In the genomic region with DNA sequence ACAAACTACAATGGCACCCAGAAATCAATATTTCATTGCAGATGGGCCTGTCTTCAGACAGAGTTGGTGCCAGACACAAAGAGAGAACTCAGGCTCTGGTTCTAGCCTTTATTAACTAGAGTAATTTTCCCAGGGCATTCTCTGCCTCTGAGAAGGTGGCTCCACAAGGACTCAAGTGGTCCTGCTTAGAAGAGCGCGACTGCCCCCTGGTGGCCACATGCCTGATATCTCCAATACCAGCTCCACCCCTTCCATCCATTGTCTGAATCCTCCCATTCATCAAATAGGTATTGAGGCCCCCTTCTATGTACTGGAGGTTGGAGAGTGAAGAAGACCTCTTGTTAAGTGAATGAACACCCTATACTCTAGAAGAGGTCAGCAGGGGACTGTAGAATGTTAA, we compare ENCODE assay signal across 8 mouse cellular contexts.
DNase-seq lines count a peak whose midpoint lies in the region; ATAC-seq and TF ChIP-seq lines count a peak whose summit lies in the region.

No protein-coding gene starts in this region.

- H3K9me3 ChIP-seq in ES-E14 (ENCODE audit: control insufficient read depth, insufficient read depth, low read depth, low read length), result no peaks in the 10 kb centered on the region
- no peaks in the 10 kb centered on the region for H3K9me3 ChIP-seq in forebrain, embryonic 14.5 days (replicated peaks; ENCODE audit: control insufficient read depth, low read length)
- H3K9me3 ChIP-seq in hindbrain, embryonic 12.5 days (replicated peaks), result no peaks in the 10 kb centered on the region

- H3K9ac ChIP-seq in ES-E14 (ENCODE audit: insufficient read depth, low read depth, low read length, poor library complexity, severe bottlenecking), result no peak overlapping the region
- no peak overlapping the region for H3K9ac ChIP-seq in forebrain, embryonic 14.5 days (ENCODE audit: low read length)
- H3K9ac ChIP-seq in hindbrain, embryonic 12.5 days, result no peak overlapping the region

- WGBS in forebrain, embryonic 14.5 days, result 2% methylated on average over 2 of the region's 2 CpGs
- WGBS in hindbrain, embryonic 12.5 days, result 2% methylated on average over 2 of the region's 2 CpGs

- no peaks in the 10 kb centered on the region for H3K36me3 ChIP-seq in ES-E14 (ENCODE audit: control insufficient read depth, insufficient read depth, low read length, poor library complexity, severe bottlenecking)
- H3K36me3 ChIP-seq in forebrain, embryonic 14.5 days (ENCODE audit: control insufficient read depth, insufficient read depth, low read length), result no peaks in the 10 kb centered on the region
- H3K36me3 ChIP-seq in hindbrain, embryonic 12.5 days, result no peaks in the 10 kb centered on the region

- in situ Hi-C loops in ES-E14 (cut with MboI; ENCODE audit: low sequenced_read_pairs in 2 of 2, unreplicated experiment in 2 of 2), result no loop called here

- no peak overlapping the region for H3K4me2 ChIP-seq in forebrain, embryonic 14.5 days (ENCODE audit: low read length)
- no peak overlapping the region for H3K4me2 ChIP-seq in hindbrain, embryonic 12.5 days (replicated peaks)

- H3K27ac ChIP-seq in ES-E14 (ENCODE audit: insufficient read depth, low read depth, low read length, poor library complexity, severe bottlenecking), result no peak overlapping the region
- no peak overlapping the region for H3K27ac ChIP-seq in forebrain, embryonic 14.5 days (ENCODE audit: low read depth, low read length)
- H3K27ac ChIP-seq in hindbrain, embryonic 12.5 days, result no peak overlapping the region

- peak; percentile 89 for ATAC-seq in forebrain, embryonic 14.5 days
- ATAC-seq in hindbrain, embryonic 12.5 days (ENCODE audit: low FRiP score), result peak; percentile 70

- H3K4me1 ChIP-seq in ES-E14 (ENCODE audit: control insufficient read depth in 2 of 2, insufficient read depth in 2 of 2, low read length in 2 of 2, poor library complexity in 1 of 2), result no peaks in the 10 kb centered on the region
- no peaks in the 10 kb centered on the region for H3K4me1 ChIP-seq in forebrain, embryonic 14.5 days (ENCODE audit: control insufficient read depth, insufficient read depth, low read length)
- H3K4me1 ChIP-seq in hindbrain, embryonic 12.5 days, result no peaks in the 10 kb centered on the region

- H3K4me3 ChIP-seq in ES-E14 (ENCODE audit: insufficient read depth in 1 of 2, low read depth in 1 of 2, low read length in 2 of 2, poor library complexity in 1 of 2, severe bottlenecking in 1 of 2), result no peak overlapping the region
- no peak overlapping the region for H3K4me3 ChIP-seq in forebrain, embryonic 14.5 days (ENCODE audit: low read depth, low read length)
- no peak overlapping the region for H3K4me3 ChIP-seq in hindbrain, embryonic 12.5 days

- DNase-seq in ES-E14 (ENCODE audit: low read depth, low spot score), result peak; percentile 72
- DNase-seq in c-Kit-positive CD71-negative TER-119-negative erythroid progenitor cells, embryonic 14.5 days (ENCODE audit: low read depth), result peak; percentile 56
- DNase-seq in forebrain, embryonic 14.5 days (ENCODE audit: low spot score), result peak; percentile 81
- peak; percentile 52 for DNase-seq in layer of hippocampus, adult 9-10 months (ENCODE audit: low spot score)
- DNase-seq in lung, postnatal 10 days, result peak; percentile 81
- peak; percentile 51 for DNase-seq in retina, postnatal 7 days (ENCODE audit: low read depth, low spot score)
- peak; percentile 32 for DNase-seq in urinary bladder, postnatal 10 days (ENCODE audit: low spot score)

- H3K27me3 ChIP-seq in forebrain, embryonic 14.5 days (replicated peaks; ENCODE audit: control insufficient read depth, insufficient read depth, low read length), result no peaks in the 10 kb centered on the region
- H3K27me3 ChIP-seq in hindbrain, embryonic 12.5 days, result no peaks in the 10 kb centered on the region

TF ChIP-seq in ES-E14, 5 proteins besides CTCF, POLR2A, EP300 and RAD21:
- TF ChIP-seq CHD2 (IDR thresholded peaks at IDR 0.05; ENCODE audit: low read depth, low read length) (no peak), ZC3H11A (IDR thresholded peaks at IDR 0.05; ENCODE audit: borderline replicate concordance, low read depth, low read length) (peak; percentile 67; the same call in 1 of the 2 replicates)
